Comparison of ENCODE assay signal across 16 mouse cellular contexts in the genomic region with DNA sequence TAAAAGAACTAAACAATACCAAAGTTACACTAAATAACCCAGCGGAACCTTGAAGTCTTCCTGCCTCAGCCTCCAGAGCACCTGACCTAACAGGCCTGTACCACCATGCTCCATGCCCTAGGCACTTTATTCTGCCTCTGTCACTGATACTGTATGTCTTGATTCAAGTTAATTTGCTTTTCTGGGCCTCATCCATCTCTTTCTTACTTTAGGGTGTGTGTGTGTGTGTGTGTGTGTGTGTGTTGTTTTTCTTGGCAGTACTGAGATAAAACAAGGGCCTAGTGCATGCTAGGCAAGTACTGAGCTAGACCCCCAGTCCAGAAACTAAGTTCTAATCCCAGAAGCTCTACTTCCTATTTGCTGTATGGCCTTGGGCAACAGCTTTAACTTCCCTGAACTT. TPM values are rescaled to one million over a fixed set of nuclear protein-coding genes. Genes with fewer than 3 reads are reported as not detected.
A peak's percentile ranks its signal among the peaks of the same experiment; 100 is the strongest.
DNase-seq lines count a peak whose midpoint lies in the region; ATAC-seq and TF ChIP-seq lines count a peak whose summit lies in the region.
"Had no signal": no experiment of that assay in that cellular context is flagged by ENCODE, and none has a peak within 500 bp of the region (broad histone marks: within the 10 kb centered on the region; RNA-seq: fewer than 3 reads in every experiment).

No protein-coding gene starts in this region.

- no peak for ATAC-seq in heart, embryonic 12.5 days (ENCODE audit: insufficient number of reproducible peaks, low FRiP score)
- ATAC-seq in neural tube, embryonic 13.5 days (ENCODE audit: low read depth): no peak
- no peak for ATAC-seq in neural tube, embryonic 15.5 days (ENCODE audit: low FRiP score)
- ATAC-seq: forebrain, embryonic 15.5 days had no signal

- intact Hi-C loops in heart, adult 2 months (cut with DNase I): no loop called here

- no peak for DNase-seq in heart, adult 2 months
- DNase-seq in liver: peak; percentile 20
- no peak for DNase-seq in cerebellum, adult 9-10 months
- no peak for DNase-seq in layer of hippocampus, adult 11-12 months (ENCODE audit: low spot score)
- DNase-seq: adrenal gland, postnatal 25 days; gastrocnemius, postnatal 25 days; heart, postnatal 14 days; kidney, adult 18-20 months; kidney, postnatal 4 days; lung, postnatal 4 days; thymus, adult 18-20 months had no signal

- WGBS in heart, embryonic 12.5 days: 91% methylated on average over 1 of the region's 1 CpGs
- WGBS in heart, adult 2 months: 96% methylated on average over 1 of the region's 1 CpGs
- 97% methylated on average over 1 of the region's 1 CpGs for WGBS in neural tube, embryonic 13.5 days
- WGBS in neural tube, embryonic 15.5 days: 100% methylated on average over 1 of the region's 1 CpGs

- H3K4me1 ChIP-seq in heart, embryonic 12.5 days (replicated peaks): peaks cover 12% of the 10 kb centered on the region; the same call in 1 of the 2 replicates
- no peaks in the 10 kb centered on the region; the same call in none of the 2 replicates for H3K4me1 ChIP-seq in heart, adult 2 months (ENCODE audit: control insufficient read depth, insufficient read depth, low read length)
- peaks cover 13% of the 10 kb centered on the region for H3K4me1 ChIP-seq in neural tube, embryonic 13.5 days (replicated peaks)
- peaks cover 14% of the 10 kb centered on the region for H3K4me1 ChIP-seq in neural tube, embryonic 15.5 days
- H3K4me1 ChIP-seq: embryonic facial prominence, embryonic 15.5 days had no signal

- peaks cover 2% of the 10 kb centered on the region for H3K79me2 ChIP-seq in heart, adult 2 months (replicated peaks; ENCODE audit: control insufficient read depth, insufficient read depth, low read length)

- no peaks in the 10 kb centered on the region for H3K27me3 ChIP-seq in heart, embryonic 12.5 days (replicated peaks)
- no peaks in the 10 kb centered on the region for H3K27me3 ChIP-seq in heart, adult 2 months (ENCODE audit: control insufficient read depth, insufficient read depth, low read length)
- H3K27me3 ChIP-seq in neural tube, embryonic 13.5 days: no peaks in the 10 kb centered on the region
- no peaks in the 10 kb centered on the region for H3K27me3 ChIP-seq in neural tube, embryonic 15.5 days (replicated peaks)
- H3K27me3 ChIP-seq: embryonic facial prominence, embryonic 15.5 days; forebrain, embryonic 15.5 days had no signal

- 0 out of 2 replicates have a peak, but pooled peaks cover 4% of the 10 kb centered on the region for H3K36me3 ChIP-seq in heart, embryonic 12.5 days
- H3K36me3 ChIP-seq in heart, adult 2 months (ENCODE audit: control insufficient read depth, insufficient read depth, low read length): no peaks in the 10 kb centered on the region; the same call in 1 of the 2 replicates
- peaks cover 6% of the 10 kb centered on the region; the same call in 1 of the 2 replicates for H3K36me3 ChIP-seq in neural tube, embryonic 13.5 days
- no peaks in the 10 kb centered on the region; the same call in 1 of the 2 replicates for H3K36me3 ChIP-seq in neural tube, embryonic 15.5 days
- H3K36me3 ChIP-seq: embryonic facial prominence, embryonic 15.5 days; forebrain, embryonic 15.5 days had no signal

- peak overlapping the region; percentile 77 for H3K4me2 ChIP-seq in heart, embryonic 12.5 days
- H3K4me2 ChIP-seq in neural tube, embryonic 13.5 days: peak overlapping the region; percentile 74; the same call in 1 of the 2 replicates
- H3K4me2 ChIP-seq in neural tube, embryonic 15.5 days: no peak overlapping the region

- H3K4me3 ChIP-seq in heart, embryonic 12.5 days: peak overlapping the region; percentile 87
- H3K4me3 ChIP-seq in heart, adult 2 months: no peak overlapping the region
- no peak overlapping the region for H3K4me3 ChIP-seq in neural tube, embryonic 13.5 days
- no peak overlapping the region for H3K4me3 ChIP-seq in neural tube, embryonic 15.5 days (replicated peaks)

- H3K9ac ChIP-seq in heart, embryonic 12.5 days: peak overlapping the region; percentile 30; the same call in 1 of the 2 replicates
- no peak overlapping the region for H3K9ac ChIP-seq in heart, adult 2 months (ENCODE audit: low read depth, low read length)
- no peak overlapping the region for H3K9ac ChIP-seq in neural tube, embryonic 13.5 days
- H3K9ac ChIP-seq in neural tube, embryonic 15.5 days (replicated peaks): no peak overlapping the region

- no peak overlapping the region for H3K27ac ChIP-seq in heart, embryonic 12.5 days (ENCODE audit: poor library complexity, severe bottlenecking)
- H3K27ac ChIP-seq in heart, adult 2 months: no peak overlapping the region
- no peak overlapping the region for H3K27ac ChIP-seq in neural tube, embryonic 13.5 days (replicated peaks)
- H3K27ac ChIP-seq in neural tube, embryonic 15.5 days (replicated peaks): no peak overlapping the region
- H3K27ac ChIP-seq: embryonic facial prominence, embryonic 15.5 days; forebrain, embryonic 15.5 days had no signal

- H3K9me3 ChIP-seq in heart, embryonic 12.5 days (replicated peaks): no peaks in the 10 kb centered on the region
- H3K9me3 ChIP-seq in neural tube, embryonic 13.5 days: no peaks in the 10 kb centered on the region
- no peaks in the 10 kb centered on the region for H3K9me3 ChIP-seq in neural tube, embryonic 15.5 days (replicated peaks)
- H3K9me3 ChIP-seq: embryonic facial prominence, embryonic 15.5 days; forebrain, embryonic 15.5 days had no signal

- no peak for TF ChIP-seq EP300 in heart, adult 2 months (IDR thresholded peaks at IDR 0.05; ENCODE audit: insufficient read depth, low read depth, low read length)

- no peak for TF ChIP-seq CTCF in heart, adult 2 months (IDR thresholded peaks at IDR 0.05)

- TF ChIP-seq POLR2A in heart, adult 2 months (IDR thresholded peaks at IDR 0.05; ENCODE audit: insufficient read depth, low read depth, low read length): no peak

RNA-seq across cellular contexts. Expression of gene March2, which starts 1.2 kb away (rescaled TPM):
- polyA plus RNA-seq in heart, embryonic 12.5 days (2016; fragmentation: Nextera tagmentation; extraction: Ambion mirVana): 76.5 and 79.5 TPM in 2 replicates
- 100 to 1,000 TPM; 136 to 182 TPM for total RNA-seq in heart, adult 2 months (2021)
- 146 and 147 TPM in 2 replicates for polyA plus RNA-seq in heart, adult 2 months (2012; rRNA removed)
- 68.2 and 74.9 TPM in 2 replicates for polyA plus RNA-seq in neural tube, embryonic 13.5 days (2015; fragmentation: Nextera tagmentation; extraction: Ambion mirVana)
- 77.4 and 81.5 TPM in 2 replicates for polyA plus RNA-seq in neural tube, embryonic 15.5 days (2015; fragmentation: Nextera tagmentation; extraction: Ambion mirVana)

RNA-seq across cellular contexts. Expression of gene Hnrnpm, which starts 30.6 kb away (rescaled TPM):
- polyA plus RNA-seq in heart, embryonic 12.5 days (2016; fragmentation: Nextera tagmentation; extraction: Ambion mirVana): 257 and 259 TPM in 2 replicates
- 10 to 100 TPM; 87.9 to 89.9 TPM for total RNA-seq in heart, adult 2 months (2021)
- polyA plus RNA-seq in heart, adult 2 months (2012; rRNA removed): 36.2 and 51.2 TPM in 2 replicates
- 227 and 230 TPM in 2 replicates for polyA plus RNA-seq in neural tube, embryonic 13.5 days (2015; fragmentation: Nextera tagmentation; extraction: Ambion mirVana)
- polyA plus RNA-seq in neural tube, embryonic 15.5 days (2015; fragmentation: Nextera tagmentation; extraction: Ambion mirVana): 161 and 203 TPM in 2 replicates

RNA-seq across cellular contexts. Expression of gene Rab11b, which starts 43.1 kb away (rescaled TPM):
- polyA plus RNA-seq in heart, embryonic 12.5 days (2016; fragmentation: Nextera tagmentation; extraction: Ambion mirVana): 285 and 287 TPM in 2 replicates
- 100 to 1,000 TPM; 238 to 272 TPM for total RNA-seq in heart, adult 2 months (2021)
- polyA plus RNA-seq in heart, adult 2 months (2012; rRNA removed): 388 and 477 TPM in 2 replicates
- 455 and 504 TPM in 2 replicates for polyA plus RNA-seq in neural tube, embryonic 13.5 days (2015; fragmentation: Nextera tagmentation; extraction: Ambion mirVana)
- 519 and 596 TPM in 2 replicates for polyA plus RNA-seq in neural tube, embryonic 15.5 days (2015; fragmentation: Nextera tagmentation; extraction: Ambion mirVana)
